Mouse (Mus musculus) forebrain, embryonic 10.5 days (tissue): ENCODE data around the gene Cks1b. TPM values are rescaled to one million over a fixed set of nuclear protein-coding genes. Genes with fewer than 3 reads are reported as not detected.

ENCODE experiments used
- DNase-seq: peaks from one replicate; pipeline ENCODE4 v3.0.0-alpha.2; 2017; ENCODE audit warnings: low spot score; ENCODE audit errors: extremely low spot score
- H3K27ac ChIP-seq: fragments of 300-500 bp; sonication (generic); 2 replicates; pipeline ENCODE4 v1.5.1; 2016; ENCODE audit warnings: mild to moderate bottlenecking
- H3K27me3 ChIP-seq: fragments of 300-500 bp; sonication (generic); 2 replicates; pipeline ENCODE4 v1.6.1; 2016; ENCODE audit warnings: mild to moderate bottlenecking; ENCODE audit not compliant: poor library complexity, severe bottlenecking
- H3K36me3 ChIP-seq: fragments of 300-500 bp; sonication (generic); replicated peaks from 2 replicates; pipeline ENCODE4 v1.6.1; 2016; ENCODE audit warnings: mild to moderate bottlenecking, moderate library complexity
- H3K4me1 ChIP-seq: fragments of 300-500 bp; sonication (generic); 2 replicates; pipeline ENCODE4 v1.6.1; 2016
- H3K4me3 ChIP-seq: fragments of 300-500 bp; sonication (generic); 2 replicates; pipeline ENCODE4 v1.5.1; 2016; ENCODE audit warnings: mild to moderate bottlenecking, moderate library complexity
- H3K9me3 ChIP-seq: fragments of 300-500 bp; sonication (generic); 2 replicates; pipeline ENCODE4 v1.6.1; 2016; ENCODE audit warnings: mild to moderate bottlenecking, moderate library complexity
- WGBS: fragments of 180-500 bp; shearing (Covaris S2); methylation state at CpG from one replicate; pipeline ENCODE4 v1.1.7; 2016; 5-methylcytosine and 5-hydroxymethylcytosine counted together
- polyA plus RNA-seq: library from polyadenylated mRNA; unstranded; fragments of >200 nt; fragmentation: Nextera tagmentation; extraction: Ambion mirVana; gene quantifications from 2 replicates; pipeline ENCODE4 v1.2.1, GENCODE M21; 2016

Gene Cks1b
- polyA plus RNA-seq, 1 experiment from 2014 or later: 681 TPM

DNA sequence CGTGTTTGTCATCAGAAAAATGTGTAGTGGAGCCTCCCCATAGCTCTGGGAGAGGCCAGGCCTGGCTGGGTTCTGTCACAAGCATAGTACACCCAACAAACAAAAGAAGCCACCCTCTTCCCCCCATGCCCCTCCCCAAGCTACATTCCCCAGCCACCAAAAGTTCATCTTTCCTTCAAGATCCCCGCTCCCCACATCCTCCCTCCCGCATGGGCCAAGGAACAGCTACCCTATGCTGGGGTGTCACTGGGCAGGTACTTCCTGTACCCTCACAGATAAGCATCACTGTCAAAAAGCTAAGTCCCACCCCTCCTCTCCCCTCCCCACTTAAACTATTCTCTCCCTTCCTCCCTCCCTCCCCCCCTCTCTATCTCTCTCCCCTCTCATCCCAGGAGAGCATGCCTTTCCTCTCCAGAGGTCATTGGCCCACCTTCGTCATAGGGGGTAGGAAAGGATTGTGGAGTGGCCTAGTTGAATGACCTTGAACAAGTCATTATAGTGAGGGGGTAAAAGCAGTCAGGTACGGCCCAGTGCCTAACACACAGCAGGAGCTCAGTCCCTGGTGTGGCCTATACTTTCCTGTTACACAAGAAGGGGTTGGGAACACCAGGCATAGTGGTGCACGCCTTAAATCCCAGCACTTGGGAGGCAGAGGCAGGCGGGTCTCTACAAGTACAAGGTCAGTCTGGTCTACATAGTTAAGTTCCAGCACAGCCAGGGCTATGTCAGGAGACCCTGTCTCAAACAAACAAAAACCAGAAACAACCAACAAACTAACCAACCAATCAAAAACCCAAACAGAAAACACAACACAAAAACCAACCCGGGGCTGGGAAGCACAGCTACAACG, 35.9 kb downstream of the Cks1b start:
- H3K4me1 ChIP-seq: peaks cover 57% of the 10 kb centered on the region
- no peak for DNase-seq
- 88% methylated on average over 9 of the region's 9 CpGs for WGBS
- peaks cover 23% of the 10 kb centered on the region for H3K27me3 ChIP-seq
- H3K27ac ChIP-seq: no peak overlapping the region
- no peaks in the 10 kb centered on the region for H3K9me3 ChIP-seq
- peaks cover 14% of the 10 kb centered on the region for H3K36me3 ChIP-seq
- H3K4me3 ChIP-seq: no peak overlapping the region

DNA sequence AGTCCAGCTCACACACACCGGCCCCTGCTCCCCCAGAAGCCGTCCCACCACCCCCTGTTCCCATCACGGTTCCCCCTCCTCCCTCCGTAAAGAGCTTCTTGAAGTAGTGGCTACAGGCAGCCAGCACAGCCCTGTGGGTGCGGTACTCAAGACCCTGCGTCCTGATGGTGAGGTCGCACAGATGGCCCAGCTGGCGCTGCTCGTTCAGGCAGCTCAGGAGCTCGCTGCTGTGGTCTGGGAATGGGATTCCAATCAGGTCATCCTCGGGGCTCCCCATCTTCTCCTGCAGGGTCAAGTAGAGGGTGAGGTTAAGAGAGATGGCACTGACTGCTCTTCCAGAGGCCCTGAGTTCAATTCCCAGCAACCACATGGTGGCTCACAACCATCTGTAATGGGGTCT, 37.0 kb downstream of the Cks1b start:
- Histone ChIP-seq H3K36me3 (peaks cover 14% of the 10 kb centered on the region), H3K9me3 (no peaks in the 10 kb centered on the region), H3K27me3 (peaks cover 13% of the 10 kb centered on the region), H3K4me1 (peaks cover 47% of the 10 kb centered on the region), H3K27ac (no peak overlapping the region), H3K4me3 (no peak overlapping the region)
- DNase-seq: no peak
- WGBS: 85% methylated on average over 11 of the region's 11 CpGs

DNA sequence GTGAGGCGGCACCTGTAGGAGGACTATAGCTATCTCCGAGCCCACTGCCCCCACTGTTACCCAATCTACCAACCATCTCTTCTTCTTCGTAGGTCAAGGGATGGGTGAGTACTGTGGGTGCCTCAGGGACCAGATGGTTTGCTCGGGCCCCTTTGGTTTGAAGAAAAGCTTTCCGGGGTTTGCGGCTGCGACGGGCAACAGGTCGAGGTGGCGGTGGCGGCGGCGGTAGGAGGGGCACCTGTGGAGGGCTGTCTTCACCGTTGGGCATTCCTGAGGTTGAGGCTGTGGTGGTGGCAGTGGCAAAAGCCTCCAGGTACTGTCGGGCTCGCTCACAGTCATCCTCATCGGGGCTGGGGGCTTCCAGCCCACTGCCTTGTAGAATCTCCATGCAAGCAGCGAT, 37.5 kb downstream of the Cks1b start:
- Histone ChIP-seq H3K4me3 (no peak overlapping the region), H3K27me3 (peaks cover 8% of the 10 kb centered on the region; the same call in 1 of the 2 replicates), H3K27ac (no peak overlapping the region), H3K9me3 (no peaks in the 10 kb centered on the region), H3K36me3 (peaks cover 14% of the 10 kb centered on the region), H3K4me1 (peaks cover 42% of the 10 kb centered on the region)
- DNase-seq: no peak
- 96% methylated on average over 18 of the region's 18 CpGs for WGBS

DNA sequence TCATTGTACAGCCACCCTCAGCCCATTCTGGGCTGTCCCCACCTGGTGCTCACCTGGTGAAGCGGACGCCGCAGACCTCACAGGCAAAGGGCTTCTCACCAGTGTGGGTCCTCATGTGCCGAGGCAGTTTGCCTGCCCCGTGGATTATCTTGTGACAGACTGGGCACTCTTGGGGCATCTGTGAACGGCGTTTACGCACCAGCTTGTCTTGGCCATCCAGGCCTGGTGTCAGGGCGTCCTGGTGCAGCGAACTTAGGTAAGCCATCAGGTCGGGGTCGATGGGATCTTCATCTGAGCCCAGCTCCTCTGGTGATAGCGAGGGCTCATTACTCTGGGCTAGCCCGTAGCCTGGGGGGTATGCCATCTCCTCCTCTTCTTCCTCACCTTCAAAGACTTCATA, 37.9 kb downstream of the Cks1b start:
- H3K27me3 ChIP-seq: 0 out of 2 replicates have a peak, but pooled peaks cover 4% of the 10 kb centered on the region
- no peak overlapping the region for H3K4me3 ChIP-seq
- no peaks in the 10 kb centered on the region for H3K9me3 ChIP-seq
- H3K4me1 ChIP-seq: peaks cover 38% of the 10 kb centered on the region
- H3K27ac ChIP-seq: no peak overlapping the region
- no peak for DNase-seq
- 96% methylated on average over 14 of the region's 14 CpGs for WGBS
- peaks cover 14% of the 10 kb centered on the region for H3K36me3 ChIP-seq

DNA sequence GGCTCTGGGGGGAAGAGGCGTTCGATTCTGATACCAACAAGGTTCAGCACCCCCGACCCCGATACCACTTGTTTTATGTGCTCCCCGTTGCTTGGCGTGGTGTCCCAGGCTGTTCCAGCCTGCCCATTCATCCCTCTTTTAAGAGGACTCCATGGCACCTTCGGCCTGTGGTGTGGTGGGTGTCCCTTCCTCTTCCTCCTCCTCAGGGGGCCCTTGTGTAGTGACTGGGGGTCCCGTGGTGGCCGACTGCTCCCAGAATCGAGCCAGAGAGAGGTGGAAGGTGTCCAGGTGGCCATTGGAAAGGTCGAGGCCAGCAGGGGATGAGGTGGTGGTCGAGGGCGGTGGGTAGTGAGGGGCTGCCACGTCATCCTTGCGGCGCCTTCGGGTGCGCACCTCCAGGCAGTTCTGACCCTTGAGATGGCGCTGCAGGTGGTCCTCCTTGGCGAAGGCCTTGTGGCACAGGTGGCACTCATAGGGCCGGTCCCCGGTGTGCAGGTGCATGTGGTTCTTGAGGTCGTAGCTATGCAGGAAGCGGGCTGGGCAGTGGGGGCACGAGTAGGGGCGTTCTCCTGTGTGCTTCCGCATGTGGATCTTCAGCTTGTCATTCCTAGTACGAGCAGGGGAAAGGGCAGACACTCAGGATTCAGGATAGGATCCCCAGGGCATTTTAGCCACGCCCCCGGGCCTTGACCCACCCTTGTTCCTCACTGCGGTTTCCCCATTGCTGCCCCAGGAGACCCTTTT, 38.6 kb downstream of the Cks1b start:
- Histone ChIP-seq H3K27me3 (0 out of 2 replicates have a peak, but pooled peaks cover 4% of the 10 kb centered on the region), H3K4me1 (peaks cover 30% of the 10 kb centered on the region), H3K4me3 (peak overlapping the region; percentile 67; the same call in 1 of the 2 replicates), H3K36me3 (peaks cover 14% of the 10 kb centered on the region), H3K9me3 (no peaks in the 10 kb centered on the region), H3K27ac (no peak overlapping the region)
- no peak for DNase-seq
- 89% methylated on average over 31 of the region's 31 CpGs for WGBS

DNA sequence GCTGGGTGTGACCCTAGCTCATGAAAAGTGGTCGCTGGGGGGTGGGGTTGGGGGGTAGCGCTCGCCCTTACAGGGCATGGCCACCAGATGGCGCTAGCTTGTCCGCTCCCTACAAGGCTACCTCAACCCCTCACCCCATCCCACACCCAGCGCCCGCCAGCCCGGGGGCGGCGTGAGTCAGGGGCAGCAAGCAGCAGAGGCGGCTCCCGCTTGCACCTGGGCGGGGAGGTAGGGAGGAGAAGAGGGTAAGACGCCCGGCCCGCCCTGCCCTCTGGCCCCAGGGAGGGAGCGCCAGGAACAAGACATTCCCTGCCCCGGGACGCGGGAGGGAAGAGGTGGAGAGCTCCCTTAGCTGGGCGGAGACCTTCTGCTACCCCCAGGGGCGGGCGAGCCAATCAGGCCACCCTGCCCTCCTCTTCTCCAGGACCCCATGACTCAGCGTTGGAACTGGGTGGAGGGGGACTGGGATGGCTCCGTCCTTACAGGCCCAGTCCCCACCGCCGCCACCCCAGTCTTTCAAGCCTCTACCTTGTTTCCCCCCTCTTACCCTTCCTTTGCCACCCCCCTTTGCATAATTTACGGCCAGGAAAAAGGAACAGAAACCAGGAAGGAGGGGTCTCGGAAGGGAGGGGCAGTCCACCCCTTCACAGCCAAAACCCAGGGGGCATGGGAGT, 39.7 kb downstream of the Cks1b start:
- Histone ChIP-seq H3K36me3 (peaks cover 14% of the 10 kb centered on the region), H3K27ac (peak overlapping the region; percentile 94), H3K27me3 (no peaks in the 10 kb centered on the region), H3K9me3 (no peaks in the 10 kb centered on the region), H3K4me3 (peak overlapping the region; percentile 67), H3K4me1 (peaks cover 24% of the 10 kb centered on the region)
- peak; percentile 88 for DNase-seq
- under 1% methylated on average over 29 of the region's 29 CpGs for WGBS

DNA sequence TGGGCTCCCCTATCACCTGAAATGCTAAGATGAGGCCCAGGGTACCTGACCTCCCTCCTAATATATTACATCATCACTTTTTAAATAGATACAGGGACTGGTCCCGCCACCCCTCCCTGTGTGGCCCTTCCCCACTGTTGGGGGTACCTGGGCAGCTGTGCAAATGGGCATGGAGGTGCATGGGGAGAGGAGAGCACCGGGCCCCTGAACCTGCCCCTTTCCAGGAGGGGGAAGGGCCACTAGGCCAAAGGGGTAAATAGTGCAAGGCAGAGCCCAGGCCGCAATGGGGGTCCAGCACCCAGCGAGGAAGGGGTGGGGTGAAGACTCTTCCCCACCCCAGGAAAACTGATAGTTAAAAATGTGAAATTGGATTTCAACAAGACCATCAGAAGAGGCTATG, 40.4 kb downstream of the Cks1b start:
- peak overlapping the region; percentile 67 for H3K4me3 ChIP-seq
- H3K27ac ChIP-seq: 0 out of 2 replicates have a peak overlapping the region, but pooled peaks have one; percentile 94
- H3K4me1 ChIP-seq: peaks cover 29% of the 10 kb centered on the region
- H3K36me3 ChIP-seq: peaks cover 14% of the 10 kb centered on the region
- 73% methylated on average over 4 of the region's 4 CpGs for WGBS
- H3K27me3 ChIP-seq: no peaks in the 10 kb centered on the region
- no peak for DNase-seq
- no peaks in the 10 kb centered on the region for H3K9me3 ChIP-seq

DNA sequence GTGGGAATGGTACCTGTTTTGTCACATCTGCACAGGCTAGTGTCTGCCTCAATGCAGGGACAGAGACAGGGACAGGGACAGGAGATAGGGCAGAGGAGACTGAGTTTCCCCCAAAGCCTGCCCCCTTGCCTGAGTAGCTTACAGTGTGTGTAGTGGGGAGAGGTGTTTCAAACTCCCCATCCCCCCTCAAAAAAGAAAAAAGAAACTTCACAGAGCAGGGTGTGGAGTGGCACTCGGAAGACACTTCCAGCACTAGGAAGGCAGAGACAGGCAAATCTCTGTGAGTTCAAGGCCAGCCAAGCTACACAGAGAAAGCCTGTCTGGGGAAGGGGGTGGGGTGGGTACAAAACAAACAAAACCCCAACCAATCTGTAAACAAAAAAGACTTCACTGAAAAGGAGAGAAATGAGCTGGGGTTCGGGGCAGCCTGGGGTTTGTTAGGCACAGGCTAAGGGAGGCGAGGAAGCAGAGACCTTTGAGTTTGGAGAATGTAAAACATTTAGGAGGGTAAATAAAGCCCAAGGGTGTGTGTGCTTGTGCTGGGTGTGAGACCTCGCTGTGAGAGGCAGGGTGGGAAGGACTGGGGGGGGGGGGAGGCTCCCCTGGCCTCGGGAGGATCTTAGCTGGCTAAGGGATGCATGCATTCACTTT, 44.5 kb downstream of the Cks1b start:
- H3K36me3 ChIP-seq: no peaks in the 10 kb centered on the region
- no peak for DNase-seq
- no peak overlapping the region for H3K4me3 ChIP-seq
- 50% methylated on average over 5 of the region's 5 CpGs for WGBS
- H3K4me1 ChIP-seq: peaks cover 18% of the 10 kb centered on the region
- no peak overlapping the region for H3K27ac ChIP-seq
- no peaks in the 10 kb centered on the region for H3K27me3 ChIP-seq
- no peaks in the 10 kb centered on the region for H3K9me3 ChIP-seq

DNA sequence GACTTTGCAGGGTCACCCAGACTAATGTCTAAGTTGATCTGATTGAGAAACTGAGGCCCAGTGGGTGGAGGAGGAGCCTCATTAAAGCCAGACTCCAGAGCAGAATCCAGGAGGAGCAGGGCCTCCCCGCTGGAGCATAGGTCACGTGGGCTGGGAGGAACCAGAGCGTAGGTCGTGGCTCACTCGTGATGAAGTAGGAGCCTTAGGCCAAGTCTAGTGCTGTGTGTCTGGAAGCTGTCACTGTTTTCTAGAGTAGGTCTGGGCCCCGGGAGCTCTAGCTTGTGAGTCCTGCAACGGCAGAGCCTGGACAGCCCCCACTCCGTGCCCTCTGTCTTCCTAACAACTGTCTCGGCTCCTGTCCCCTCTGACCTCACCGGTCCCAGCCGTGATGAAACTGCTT, 50.8 kb downstream of the Cks1b start:
- 79% methylated on average over 11 of the region's 11 CpGs for WGBS
- H3K36me3 ChIP-seq: no peaks in the 10 kb centered on the region
- no peak for DNase-seq
- H3K27ac ChIP-seq: no peak overlapping the region; the same call in 1 of the 2 replicates
- peaks cover 23% of the 10 kb centered on the region for H3K4me1 ChIP-seq
- no peak overlapping the region for H3K4me3 ChIP-seq
- no peaks in the 10 kb centered on the region for H3K9me3 ChIP-seq
- H3K27me3 ChIP-seq: peaks cover 15% of the 10 kb centered on the region; the same call in 1 of the 2 replicates

DNA sequence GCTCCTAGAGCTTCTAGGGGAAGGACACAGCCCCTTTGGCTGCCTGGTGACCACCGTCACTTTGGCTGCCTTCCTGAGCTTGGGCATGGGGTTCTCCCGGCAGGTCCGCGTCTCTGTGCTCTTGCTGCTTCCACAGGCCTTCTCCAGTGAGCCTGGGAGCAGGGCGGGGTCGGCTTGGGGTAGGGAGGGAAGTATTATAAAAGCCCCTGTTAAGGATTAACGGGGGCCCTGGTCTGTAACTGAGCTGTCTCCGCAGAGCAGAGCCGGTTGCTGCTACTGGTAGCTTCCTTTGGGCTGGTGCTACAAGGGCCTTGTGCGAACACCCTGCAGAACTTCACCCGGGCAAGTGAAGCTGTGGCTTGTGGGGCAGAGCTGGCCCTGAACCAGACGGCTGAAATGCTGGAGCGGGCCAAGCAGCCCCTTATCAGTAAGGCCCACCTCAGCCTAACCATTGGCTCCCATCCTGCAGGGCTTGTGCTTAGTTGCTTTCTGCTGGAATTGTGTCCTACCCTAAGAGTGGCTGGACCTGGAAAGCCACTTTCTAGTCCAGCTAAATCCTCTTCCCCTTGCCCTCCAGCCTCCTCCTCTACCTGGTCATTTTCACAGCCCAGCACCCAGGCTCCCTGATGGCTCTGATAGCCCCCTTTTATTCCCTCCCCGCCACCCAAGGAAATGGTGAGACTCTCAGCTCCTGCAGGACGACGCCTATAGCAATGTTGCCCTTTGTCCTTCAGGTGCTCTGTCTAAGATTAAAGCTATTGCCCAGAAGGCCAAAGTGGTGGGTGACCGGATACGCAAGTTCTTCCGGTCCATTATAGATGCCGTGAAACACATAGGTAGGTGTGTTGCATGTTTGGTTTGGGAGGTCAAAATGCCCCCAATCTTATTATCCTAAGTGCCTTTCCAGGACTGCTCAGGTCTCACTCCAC, 52.4 kb downstream of the Cks1b start:
- 78% methylated on average over 20 of the region's 20 CpGs for WGBS
- H3K36me3 ChIP-seq: no peaks in the 10 kb centered on the region
- H3K4me1 ChIP-seq: peaks cover 23% of the 10 kb centered on the region
- H3K4me3 ChIP-seq: no peak overlapping the region
- H3K9me3 ChIP-seq: no peaks in the 10 kb centered on the region
- H3K27me3 ChIP-seq: peaks cover 15% of the 10 kb centered on the region; the same call in 1 of the 2 replicates
- peak overlapping the region; percentile 12; the same call in 1 of the 2 replicates for H3K27ac ChIP-seq
- DNase-seq: no peak
